Mouse (Mus musculus) gastrocnemius, postnatal 10 days (tissue): ENCODE results near the gene 4932429P05Rik. TPM values are rescaled to one million over a fixed set of nuclear protein-coding genes. Genes with fewer than 3 reads are reported as not detected.

Source experiments
- DNase-seq: peaks from one replicate; pipeline ENCODE4 v3.0.0; 2021; ENCODE audit warnings: mixed read lengths
- long read RNA-seq, 2 experiments: library from polyadenylated mRNA; stranded (forward); transcript quantifications; one replicate each; pipeline ENCODE4 v2.0.0; 2021
- total RNA-seq, 2 experiments: library from RNA; stranded (reverse); gene quantifications; 2 replicates each; pipeline ENCODE4 v1.2.3; 2021

4932429P05Rik gene
- total RNA-seq, result not detected
- long read RNA-seq, experiment 1, result 0 reads
- long read RNA-seq, experiment 2, result 0 reads

- no peak for DNase-seq
Measured at GRCm38 (mm10) chrX:89751968-89752367, at the start of gene 4932429P05Rik. 4932429P05Rik (plus strand) TSS chrX:89752268.

Other genes starting within 250 kb of the 4932429P05Rik start
- gene 4930415L06Rik, start 180.6 kb downstream of the 4932429P05Rik start, total RNA-seq, result not detected